Mouse (Mus musculus): Measurements from ENCODE around the gene Gm10644. TPM values are rescaled to one million over a fixed set of nuclear protein-coding genes. Genes with fewer than 3 reads are reported as not detected.
A peak's percentile ranks its signal among the peaks of the same experiment; 100 is the strongest.

Gm10644 gene
- polyA plus RNA-seq, 1 experiment from 2014 or later, result 0.37 TPM

GRCm38 (mm10) chr8:83974521-83974920 is 19.5 kb upstream of the Gm10644 start:
- no peak for ATAC-seq (replicated peaks; ENCODE audit: low FRiP score)
- no peak overlapping the region for H3K4me3 ChIP-seq (ENCODE audit: low read depth, low read length)
- H3K9me3 ChIP-seq (ENCODE audit: control insufficient read depth, low read length), result no peaks in the 10 kb centered on the region
- H3K9ac ChIP-seq (ENCODE audit: low read depth, low read length), result no peak overlapping the region
- 84% methylated on average over 4 of the region's 4 CpGs for WGBS
- H3K36me3 ChIP-seq (ENCODE audit: control insufficient read depth, insufficient read depth, low read length), result no peaks in the 10 kb centered on the region; the same call in 1 of the 2 replicates
- peaks cover 27% of the 10 kb centered on the region for H3K4me1 ChIP-seq (replicated peaks; ENCODE audit: control insufficient read depth, insufficient read depth, low read length)
- H3K4me2 ChIP-seq, result no peak overlapping the region
- DNase-seq (ENCODE audit: low spot score), result no peak
- no peak overlapping the region for H3K27ac ChIP-seq (ENCODE audit: low read depth, low read length)
- no peaks in the 10 kb centered on the region for H3K27me3 ChIP-seq (replicated peaks; ENCODE audit: control insufficient read depth, insufficient read depth, low read length)

GRCm38 (mm10) chr8:83973161-83974031 is 18.4 kb upstream of the Gm10644 start:
- Histone ChIP-seq H3K36me3 (ENCODE audit: control insufficient read depth, insufficient read depth, low read length) (peaks cover 6% of the 10 kb centered on the region), H3K27me3 (replicated peaks; ENCODE audit: control insufficient read depth, insufficient read depth, low read length) (no peaks in the 10 kb centered on the region), H3K27ac (ENCODE audit: low read depth, low read length) (peak overlapping the region; percentile 52), H3K4me2 (peak overlapping the region; percentile 97), H3K9me3 (ENCODE audit: control insufficient read depth, low read length) (no peaks in the 10 kb centered on the region), H3K4me1 (replicated peaks; ENCODE audit: control insufficient read depth, insufficient read depth, low read length) (peaks cover 27% of the 10 kb centered on the region), H3K9ac (ENCODE audit: low read depth, low read length) (peak overlapping the region; percentile 85), H3K4me3 (ENCODE audit: low read depth, low read length) (peak overlapping the region; percentile 96)
- peak; percentile 24 for ATAC-seq (replicated peaks; ENCODE audit: low FRiP score)
- DNase-seq (ENCODE audit: low spot score), result peak; percentile 55
- 7% methylated on average over 37 of the region's 37 CpGs for WGBS

GRCm38 (mm10) chr8:83972150-83973120 is 17.4 kb upstream of the Gm10644 start, which contains the start of gene Prkaca:
Gene Prkaca (plus strand): TSS chr8:83972993.
- peak within 1 kb of the TSS; percentile 96 for H3K4me3 ChIP-seq (ENCODE audit: low read depth, low read length)
- peak within 1 kb of the TSS; percentile 97 for H3K4me2 ChIP-seq
- DNase-seq (ENCODE audit: low spot score) (peak; percentile 97), ATAC-seq (replicated peaks; ENCODE audit: low FRiP score) (peak; percentile 99)
- H3K27me3 ChIP-seq (replicated peaks; ENCODE audit: control insufficient read depth, insufficient read depth, low read length), result no peaks in the 10 kb centered on the region
- H3K9me3 ChIP-seq (ENCODE audit: control insufficient read depth, low read length), result no peaks in the 10 kb centered on the region
- H3K4me1 ChIP-seq (replicated peaks; ENCODE audit: control insufficient read depth, insufficient read depth, low read length), result peaks cover 18% of the 10 kb centered on the region
- peak within 1 kb of the TSS; percentile 78 for H3K27ac ChIP-seq (ENCODE audit: low read depth, low read length)
- H3K9ac ChIP-seq (ENCODE audit: low read depth, low read length), result peak within 1 kb of the TSS; percentile 85
- H3K36me3 ChIP-seq (ENCODE audit: control insufficient read depth, insufficient read depth, low read length), result peaks cover 14% of the 10 kb centered on the region
- WGBS, result under 1% methylated on average over 89 of the region's 94 CpGs

- Histone ChIP-seq H3K4me3 (ENCODE audit: low read depth, low read length) (peak overlapping the region; percentile 96), H3K9ac (ENCODE audit: low read depth, low read length) (peak overlapping the region; percentile 76), H3K27me3 (replicated peaks; ENCODE audit: control insufficient read depth, insufficient read depth, low read length) (no peaks in the 10 kb centered on the region), H3K27ac (ENCODE audit: low read depth, low read length) (peak overlapping the region; percentile 78; the same call in 1 of the 2 replicates), H3K36me3 (ENCODE audit: control insufficient read depth, insufficient read depth, low read length) (peaks cover 18% of the 10 kb centered on the region), H3K4me2 (peak overlapping the region; percentile 95), H3K9me3 (ENCODE audit: control insufficient read depth, low read length) (no peaks in the 10 kb centered on the region), H3K4me1 (replicated peaks; ENCODE audit: control insufficient read depth, insufficient read depth, low read length) (peaks cover 13% of the 10 kb centered on the region)
- 71% methylated on average over 6 of the region's 6 CpGs for WGBS
- no peak for DNase-seq (ENCODE audit: low spot score)
- ATAC-seq (replicated peaks; ENCODE audit: low FRiP score), result no peak
Observed at GRCm38 (mm10) chr8:83971661-83972060, 16.7 kb upstream of the Gm10644 start.

- Histone ChIP-seq H3K27me3 (replicated peaks; ENCODE audit: control insufficient read depth, insufficient read depth, low read length) (no peaks in the 10 kb centered on the region), H3K9me3 (ENCODE audit: control insufficient read depth, low read length) (no peaks in the 10 kb centered on the region), H3K4me1 (replicated peaks; ENCODE audit: control insufficient read depth, insufficient read depth, low read length) (peaks cover 13% of the 10 kb centered on the region), H3K27ac (ENCODE audit: low read depth, low read length) (no peak overlapping the region; the same call in 1 of the 2 replicates), H3K36me3 (ENCODE audit: control insufficient read depth, insufficient read depth, low read length) (peaks cover 18% of the 10 kb centered on the region), H3K9ac (ENCODE audit: low read depth, low read length) (no peak overlapping the region), H3K4me3 (ENCODE audit: low read depth, low read length) (no peak overlapping the region; the same call in 1 of the 2 replicates), H3K4me2 (peak overlapping the region; percentile 1; the same call in 1 of the 2 replicates)
- DNase-seq (ENCODE audit: low spot score) (no peak), ATAC-seq (replicated peaks; ENCODE audit: low FRiP score) (no peak)
- 85% methylated on average over 4 of the region's 4 CpGs for WGBS
Observed at GRCm38 (mm10) chr8:83971121-83971520, 16.1 kb upstream of the Gm10644 start.

GRCm38 (mm10) chr8:83967701-83968100 is 12.7 kb upstream of the Gm10644 start:
- 89% methylated on average over 7 of the region's 7 CpGs for WGBS
- Histone ChIP-seq H3K4me3 (ENCODE audit: low read depth, low read length) (no peak overlapping the region), H3K36me3 (ENCODE audit: control insufficient read depth, insufficient read depth, low read length) (peaks cover 18% of the 10 kb centered on the region), H3K27ac (ENCODE audit: low read depth, low read length) (no peak overlapping the region), H3K27me3 (replicated peaks; ENCODE audit: control insufficient read depth, insufficient read depth, low read length) (no peaks in the 10 kb centered on the region), H3K9ac (ENCODE audit: low read depth, low read length) (no peak overlapping the region), H3K4me1 (replicated peaks; ENCODE audit: control insufficient read depth, insufficient read depth, low read length) (peaks cover 7% of the 10 kb centered on the region), H3K4me2 (no peak overlapping the region), H3K9me3 (ENCODE audit: control insufficient read depth, low read length) (no peaks in the 10 kb centered on the region)
- ATAC-seq (replicated peaks; ENCODE audit: low FRiP score) (no peak), DNase-seq (ENCODE audit: low spot score) (no peak)

GRCm38 (mm10) chr8:83964015-83964765 is 9.2 kb upstream of the Gm10644 start:
- no peaks in the 10 kb centered on the region for H3K4me1 ChIP-seq (replicated peaks; ENCODE audit: control insufficient read depth, insufficient read depth, low read length)

GRCm38 (mm10) chr8:83956789-83957188 is 1.8 kb upstream of the Gm10644 start:
- no peaks in the 10 kb centered on the region for H3K9me3 ChIP-seq (ENCODE audit: control insufficient read depth, low read length)
- H3K9ac ChIP-seq (ENCODE audit: low read depth, low read length), result 0 out of 2 replicates have a peak overlapping the region, but pooled peaks have one; percentile 3
- H3K36me3 ChIP-seq (ENCODE audit: control insufficient read depth, insufficient read depth, low read length), result no peaks in the 10 kb centered on the region; the same call in 1 of the 2 replicates
- DNase-seq (ENCODE audit: low spot score) (no peak), ATAC-seq (replicated peaks; ENCODE audit: low FRiP score) (no peak)
- peak overlapping the region; percentile 92 for H3K4me2 ChIP-seq
- no peaks in the 10 kb centered on the region for H3K27me3 ChIP-seq (replicated peaks; ENCODE audit: control insufficient read depth, insufficient read depth, low read length)
- H3K27ac ChIP-seq (ENCODE audit: low read depth, low read length), result no peak overlapping the region
- peaks cover 12% of the 10 kb centered on the region for H3K4me1 ChIP-seq (replicated peaks; ENCODE audit: control insufficient read depth, insufficient read depth, low read length)
- H3K4me3 ChIP-seq (ENCODE audit: low read depth, low read length), result peak overlapping the region; percentile 74
- 30% methylated on average over 1 of the region's 1 CpGs for WGBS

More at GRCm38 (mm10) chr8:83964015-83964765, 9.2 kb upstream of the Gm10644 start:
- no peak for ATAC-seq (replicated peaks; ENCODE audit: low FRiP score)
- Histone ChIP-seq H3K4me3 (ENCODE audit: low read depth, low read length) (no peak overlapping the region), H3K27me3 (replicated peaks; ENCODE audit: control insufficient read depth, insufficient read depth, low read length) (no peaks in the 10 kb centered on the region), H3K27ac (ENCODE audit: low read depth, low read length) (no peak overlapping the region), H3K9ac (ENCODE audit: low read depth, low read length) (no peak overlapping the region), H3K4me2 (no peak overlapping the region), H3K9me3 (ENCODE audit: control insufficient read depth, low read length) (no peaks in the 10 kb centered on the region), H3K36me3 (ENCODE audit: control insufficient read depth, insufficient read depth, low read length) (peaks cover 16% of the 10 kb centered on the region)
- DNase-seq (ENCODE audit: low spot score), result no peak
- 84% methylated on average over 5 of the region's 5 CpGs for WGBS
